Mouse (Mus musculus) ovary, adult 10 weeks (tissue): ENCODE results near the gene Elmo1. TPM values are rescaled to one million over a fixed set of nuclear protein-coding genes. Genes with fewer than 3 reads are reported as not detected.

Experiments used
- polyA plus RNA-seq: library from polyadenylated mRNA; stranded (reverse); fragments of 350-450 nt; fragmentation: Illumina TruSeq; extraction: RNeasy Lipid Tissue Mini Kit (QIAGEN cat#74804); gene quantifications from one replicate; pipeline ENCODE4 v1.2.3, GENCODE M21; 2014

The Elmo1 gene
- polyA plus RNA-seq: 17.9 TPM

DNA sequence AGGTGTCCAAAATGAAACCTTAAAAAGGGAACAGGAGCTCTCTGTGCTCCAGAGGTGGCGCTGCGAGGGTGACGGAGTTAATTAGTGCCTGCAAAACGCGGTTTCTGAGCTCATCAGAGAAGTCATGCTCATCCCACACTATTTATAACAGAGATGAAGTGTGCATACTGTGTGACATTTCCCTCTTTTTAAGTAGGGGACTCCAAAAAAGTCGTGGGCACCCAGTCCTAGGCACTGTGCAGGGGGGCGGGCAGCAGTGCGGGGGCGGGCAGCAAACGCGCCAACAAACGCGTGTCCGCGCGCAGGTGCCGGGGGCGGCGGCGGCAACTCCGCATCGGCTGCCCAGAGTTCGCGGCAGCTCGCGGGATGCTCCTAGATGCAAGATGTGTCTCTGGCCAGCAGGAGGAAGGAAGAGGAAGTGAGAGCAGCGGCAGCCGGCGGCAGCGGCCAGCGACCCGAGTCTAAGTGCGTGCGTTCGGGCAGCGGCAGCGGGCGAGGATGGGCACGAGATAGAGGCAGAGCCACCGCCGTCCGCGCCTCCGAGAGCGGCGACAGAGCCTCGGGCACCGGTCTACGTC lies at the start of gene Elmo1:
Gene Elmo1 (plus strand): TSS at position 464 of the 578 bp plus-strand sequence.

